Mouse (Mus musculus) liver, postnatal 0 days (tissue): ENCODE results near the gene Gpr50. TPM values are rescaled to one million over a fixed set of nuclear protein-coding genes. Genes with fewer than 3 reads are reported as not detected.

Experiments used
- ATAC-seq: fragments of 200-750 bp; cut with Nextera tagmentation; 2 replicates; pipeline ENCODE4 v1.8.0; 2017; ENCODE audit warnings: mild to moderate bottlenecking, moderate library complexity
- DNase-seq: peaks from one replicate; pipeline ENCODE4 v3.0.0-alpha.2; 2016
- H3K27ac ChIP-seq: fragments of 300-500 bp; sonication (generic); 2 replicates; pipeline ENCODE4 v1.5.1; 2014; ENCODE audit warnings: antibody characterized with exemption, moderate library complexity, mild to moderate bottlenecking, low read depth
- H3K27me3 ChIP-seq: fragments of 300-500 bp; sonication (generic); 2 replicates; pipeline ENCODE4 v1.6.1; 2014; ENCODE audit warnings: low read length, control low read depth, mixed read lengths; ENCODE audit not compliant: insufficient read depth
- H3K36me3 ChIP-seq: fragments of 300-500 bp; sonication (generic); replicated peaks from 2 replicates; pipeline ENCODE4 v1.6.1; 2014; ENCODE audit warnings: mild to moderate bottlenecking, control low read depth, low read length, moderate library complexity, mixed read lengths; ENCODE audit not compliant: insufficient read depth
- H3K4me1 ChIP-seq: fragments of 300-500 bp; sonication (generic); 2 replicates; pipeline ENCODE4 v1.6.1; 2014; ENCODE audit warnings: antibody characterized with exemption, mild to moderate bottlenecking, control low read depth; ENCODE audit not compliant: insufficient read depth
- H3K4me2 ChIP-seq: fragments of 300-500 bp; sonication (generic); 2 replicates; pipeline ENCODE4 v1.6.1; 2014; ENCODE audit warnings: low read depth, mild to moderate bottlenecking, low read length, moderate library complexity, mixed read lengths
- H3K4me3 ChIP-seq: fragments of 300-500 bp; sonication (generic); 2 replicates; pipeline ENCODE4 v1.5.1; 2014; ENCODE audit warnings: low read depth, low read length
- H3K9ac ChIP-seq: fragments of 300-500 bp; sonication (generic); replicated peaks from 2 replicates; pipeline ENCODE4 v1.6.1; 2014; ENCODE audit warnings: mild to moderate bottlenecking, moderate library complexity
- H3K9me3 ChIP-seq: fragments of 300-500 bp; sonication (generic); 2 replicates; pipeline ENCODE4 v1.6.1; 2016; ENCODE audit warnings: mild to moderate bottlenecking, control low read depth, low read length, mixed read lengths
- CTCF ChIP-seq: sonication (generic); IDR thresholded peaks from 2 replicates; pipeline ENCODE4 v1.5.1; 2016; ENCODE audit warnings: antibody characterized with exemption, low read depth
- EP300 ChIP-seq: IDR thresholded peaks from 2 replicates; pipeline ENCODE4 v1.6.1; 2016; ENCODE audit warnings: antibody characterized with exemption, low read depth, mild to moderate bottlenecking
- WGBS: fragments of 180-500 bp; shearing (Covaris S2); extraction: QIAGEN DNeasy Blood & Tissue Kit; methylation state at CpG from one replicate; pipeline ENCODE4 v1.1.7; 2014; ENCODE audit not compliant: insufficient replicate concordance; 5-methylcytosine and 5-hydroxymethylcytosine counted together
- polyA plus RNA-seq: library from polyadenylated mRNA; unstranded; fragments of >200 nt; fragmentation: Nextera tagmentation; extraction: Ambion mirVana; gene quantifications from 2 replicates; pipeline ENCODE4 v1.2.1, GENCODE M21; 2015

Gpr50 gene
- polyA plus RNA-seq, 1 experiment from 2014 or later, result not detected

DNA sequence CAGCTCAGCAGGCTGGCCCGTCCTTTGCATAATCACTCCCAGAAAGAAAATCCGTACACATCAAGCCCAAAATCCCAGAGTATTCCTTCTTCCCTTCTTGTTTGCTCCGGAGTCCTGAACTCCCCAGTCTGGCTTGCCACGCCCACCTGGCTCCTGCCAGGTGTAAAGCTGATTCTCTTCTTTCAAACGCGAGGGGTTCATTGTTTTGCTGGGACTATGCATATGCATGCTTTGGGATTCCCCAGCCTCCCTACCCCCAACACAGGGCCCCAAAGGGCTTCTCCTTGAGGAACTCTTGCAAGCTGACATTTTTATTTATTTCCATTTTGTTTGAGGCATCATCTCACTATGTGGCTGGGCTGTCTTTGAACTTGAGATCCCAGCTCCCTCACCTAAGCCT is 6.8 kb downstream of the Gpr50 start:
- TF ChIP-seq CTCF, result no peak
- TF ChIP-seq EP300, result no peak
- Histone ChIP-seq H3K27ac (no peak overlapping the region), H3K4me1 (no peaks in the 10 kb centered on the region), H3K4me3 (no peak overlapping the region), H3K9ac (no peak overlapping the region), H3K4me2 (no peak overlapping the region), H3K27me3 (peaks cover 23% of the 10 kb centered on the region; the same call in 1 of the 2 replicates), H3K36me3 (no peaks in the 10 kb centered on the region), H3K9me3 (no peaks in the 10 kb centered on the region)
- WGBS, result 33% methylated on average over 6 of the region's 6 CpGs
- no peak for ATAC-seq
- no peak for DNase-seq

DNA sequence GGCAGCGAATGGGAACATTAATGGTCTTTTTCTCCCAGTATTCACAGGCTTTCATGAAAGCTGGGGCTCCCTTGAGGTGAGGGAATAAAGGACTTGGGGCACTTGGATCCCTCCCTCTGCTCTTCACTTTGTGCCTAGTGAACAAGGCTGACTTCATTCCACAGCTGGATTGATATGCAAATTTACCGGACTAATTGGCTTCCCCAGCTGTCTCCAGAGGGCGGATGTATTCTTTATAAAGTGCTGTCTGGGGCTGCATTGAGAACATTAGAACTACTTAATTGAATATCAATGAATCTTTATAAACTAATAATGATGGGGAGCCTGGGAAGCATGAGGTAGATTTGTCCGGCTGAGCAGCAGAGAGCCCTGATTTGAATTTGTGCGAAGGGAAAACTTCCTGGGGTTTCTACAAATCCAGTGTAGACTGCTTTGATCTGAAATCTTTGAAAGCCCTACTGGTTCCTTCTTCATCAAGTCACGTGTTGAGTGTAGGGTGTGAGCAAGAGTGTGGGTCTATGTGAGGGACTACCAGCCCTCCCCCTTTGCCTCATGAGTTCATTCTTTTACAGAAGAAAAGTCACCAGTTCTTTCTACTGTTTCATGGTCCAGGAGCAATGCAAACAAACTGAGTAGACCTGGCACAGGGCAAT is 37.5 kb downstream of the Gpr50 start:
- no peaks in the 10 kb centered on the region for H3K36me3 ChIP-seq
- no peak for ATAC-seq
- 29% methylated on average over 6 of the region's 6 CpGs for WGBS
- no peaks in the 10 kb centered on the region for H3K27me3 ChIP-seq
- DNase-seq, result no peak
- no peak overlapping the region for H3K27ac ChIP-seq
- H3K4me1 ChIP-seq, result no peaks in the 10 kb centered on the region
- no peak overlapping the region for H3K4me3 ChIP-seq
- TF ChIP-seq EP300 (no peak), CTCF (no peak)
- no peaks in the 10 kb centered on the region for H3K9me3 ChIP-seq
- no peak overlapping the region for H3K4me2 ChIP-seq
- H3K9ac ChIP-seq, result no peak overlapping the region

Other genes with a start within 250 kb of the Gpr50 start
- gene Cd99l2, start 170.8 kb upstream of the Gpr50 start, polyA plus RNA-seq, result 5.7 and 6.2 TPM in 2 replicates
- 80.3 and 91.7 TPM in 2 replicates for gene Hmgb3, start 107.7 kb upstream of the Gpr50 start, polyA plus RNA-seq
- 33.0 and 33.9 TPM in 2 replicates for gene Vma21, start 152.3 kb downstream of the Gpr50 start, polyA plus RNA-seq